Mouse (Mus musculus): ENCODE results near the gene Snu13.

Snu13 gene

DNA sequence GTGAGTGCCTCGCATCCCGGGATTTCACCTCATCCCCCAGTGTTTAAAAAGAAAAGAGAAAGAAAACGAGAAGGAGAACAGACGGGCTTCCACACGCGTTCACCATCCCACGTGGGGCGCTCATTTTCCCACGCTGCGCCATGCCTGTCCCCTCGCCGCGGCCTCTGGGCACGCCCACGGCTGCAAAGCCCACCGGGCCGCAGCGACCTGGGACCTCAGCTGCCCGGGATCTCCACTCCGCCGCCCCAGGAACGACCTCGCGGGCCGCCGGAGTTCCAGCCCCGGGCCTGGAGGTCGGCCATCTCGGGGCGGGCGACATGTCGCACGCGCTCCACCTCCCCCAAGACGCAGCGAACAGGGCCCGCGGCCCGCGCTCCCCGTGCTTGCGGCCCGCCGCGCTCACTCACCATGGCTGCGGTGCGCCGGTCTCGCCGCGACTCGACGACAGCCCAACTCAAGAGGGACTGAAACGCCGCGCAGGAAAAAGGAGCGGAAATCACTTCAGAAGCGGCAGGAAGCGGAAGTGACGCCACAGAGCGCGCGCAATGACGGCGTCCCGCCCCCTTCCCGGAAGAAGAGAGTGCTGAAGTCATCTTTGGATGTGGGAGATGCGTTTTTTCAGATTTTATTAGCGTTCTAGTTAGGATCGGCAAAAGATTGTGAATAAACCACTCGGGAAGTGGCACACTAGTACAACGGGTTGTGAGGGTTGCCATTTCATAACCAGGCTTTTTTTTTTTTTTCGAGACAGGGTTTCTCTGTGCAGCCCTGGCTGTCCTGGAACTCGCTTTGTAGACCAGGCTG is at the start of gene Snu13:
Gene Snu13, minus strand, starts transcription at position 519 of the 804 bp plus-strand sequence.
- peak; percentile 89 for DNase-seq (ENCODE audit: low spot score)

GRCm38 (mm10) chr15:82091061-82091460 is 43.7 kb upstream of the Snu13 start:
- no peak for DNase-seq (ENCODE audit: low spot score)

DNA sequence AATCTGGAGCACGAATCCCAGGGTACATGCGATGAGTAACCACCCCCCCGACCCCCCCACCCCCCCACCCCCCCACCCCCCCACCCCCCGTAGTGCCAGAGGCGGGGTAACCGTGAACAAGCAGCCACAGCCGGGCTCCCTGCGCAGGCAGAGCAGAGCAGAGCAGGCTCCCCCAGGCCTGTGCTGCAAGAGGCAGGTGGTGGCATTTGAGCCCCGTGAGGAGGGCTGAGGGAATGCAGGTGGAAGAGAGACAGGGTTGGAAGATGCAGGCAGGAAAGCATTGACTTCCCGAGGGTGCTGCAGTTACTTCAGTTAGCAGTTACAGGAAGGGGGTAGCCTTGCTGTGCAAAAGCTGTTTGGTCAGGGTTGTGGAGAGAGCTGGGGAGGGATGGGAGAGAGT is 39.9 kb upstream of the Snu13 start:
- no peak for DNase-seq (ENCODE audit: low spot score)

- no peak for DNase-seq (ENCODE audit: low spot score)
Observed at GRCm38 (mm10) chr15:82086131-82086530, 38.7 kb upstream of the Snu13 start.

- no peak for DNase-seq (ENCODE audit: low spot score)
Observed at GRCm38 (mm10) chr15:82085606-82086005, 38.2 kb upstream of the Snu13 start.

DNA sequence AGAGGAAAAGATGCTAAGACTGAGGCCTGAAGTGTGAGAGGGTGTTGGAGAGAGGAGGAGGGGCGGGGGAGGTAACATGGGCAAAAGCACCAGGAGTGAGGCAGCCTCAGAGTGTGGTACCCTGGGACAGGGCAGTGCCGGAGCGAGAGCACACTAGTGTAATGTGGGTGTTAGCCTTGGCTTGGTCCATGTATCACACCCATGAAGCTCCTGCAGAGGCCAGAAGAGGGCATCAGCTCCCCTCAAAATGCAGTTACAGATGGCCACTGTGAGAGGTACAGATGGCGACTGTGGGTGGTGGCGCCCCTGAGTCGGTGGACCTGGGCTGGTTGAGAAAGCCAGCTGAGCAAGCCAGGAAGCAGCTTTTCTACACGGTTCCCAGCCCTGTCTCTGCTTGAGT is 33.8 kb upstream of the Snu13 start:
- DNase-seq (ENCODE audit: low spot score): peak; percentile 20

GRCm38 (mm10) chr15:82079883-82080282 is 32.5 kb upstream of the Snu13 start:
- DNase-seq (ENCODE audit: low spot score): no peak

- no peak for DNase-seq (ENCODE audit: low spot score)
Observed at GRCm38 (mm10) chr15:82073490-82073889, 26.1 kb upstream of the Snu13 start.

- no peak for DNase-seq (ENCODE audit: low spot score)
Observed at GRCm38 (mm10) chr15:82071816-82072469, 24.5 kb upstream of the Snu13 start.

GRCm38 (mm10) chr15:82069898-82070297 is 22.5 kb upstream of the Snu13 start, which contains the start of gene Mei1:
TSS of gene Mei1 (plus strand) at chr15:82069996.
- DNase-seq (ENCODE audit: low spot score): no peak

GRCm38 (mm10) chr15:82065511-82065910 is 18.1 kb upstream of the Snu13 start:
- peak; percentile 45 for DNase-seq (ENCODE audit: low spot score)

- no peak for DNase-seq (ENCODE audit: low spot score)
Observed at GRCm38 (mm10) chr15:82063909-82064308, 16.5 kb upstream of the Snu13 start.

- no peak for DNase-seq (ENCODE audit: low spot score)
Observed at GRCm38 (mm10) chr15:82058719-82059201, 11.4 kb upstream of the Snu13 start, which contains the start of gene 4930407I10Rik. TSS of gene 4930407I10Rik (plus strand) at chr15:82059151.

GRCm38 (mm10) chr15:82052544-82052943 is 5.1 kb upstream of the Snu13 start:
- no peak for DNase-seq (ENCODE audit: low spot score)

DNA sequence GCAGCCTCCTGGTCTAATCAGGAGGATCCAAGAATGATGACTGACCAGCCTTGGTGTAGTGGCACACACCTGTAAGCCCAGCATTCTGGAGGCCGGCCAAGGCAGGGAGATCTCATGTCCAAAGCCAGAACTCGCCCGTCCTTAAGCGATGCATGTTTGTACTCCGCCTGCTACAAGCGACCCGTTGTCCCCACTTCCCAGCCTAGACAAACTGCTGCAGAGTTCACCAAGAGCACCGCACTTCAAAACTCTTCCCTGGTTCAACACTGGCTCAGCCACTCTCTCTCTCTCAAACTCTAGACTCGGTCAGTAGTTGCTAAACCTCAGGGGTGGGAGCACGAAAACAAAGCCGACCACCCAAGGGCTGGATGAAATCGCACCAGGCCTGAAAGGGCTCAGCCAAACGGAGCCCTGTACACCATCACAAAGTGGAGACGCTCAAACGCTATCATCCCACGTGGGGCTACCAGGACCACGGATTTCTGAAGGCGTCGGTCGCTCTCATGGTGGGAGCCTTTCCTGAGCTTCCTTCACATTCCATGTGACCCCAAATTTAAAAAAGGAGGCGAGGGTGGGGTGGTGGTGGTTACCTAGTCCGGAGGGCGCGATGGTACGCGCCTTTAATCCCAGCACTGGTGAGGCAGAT is 1.0 kb downstream of the Snu13 start:
- peak; percentile 10 for DNase-seq (ENCODE audit: low spot score)

GRCm38 (mm10) chr15:82044166-82044784 is 3.1 kb downstream of the Snu13 start:
- DNase-seq (ENCODE audit: low spot score): no peak

DNA sequence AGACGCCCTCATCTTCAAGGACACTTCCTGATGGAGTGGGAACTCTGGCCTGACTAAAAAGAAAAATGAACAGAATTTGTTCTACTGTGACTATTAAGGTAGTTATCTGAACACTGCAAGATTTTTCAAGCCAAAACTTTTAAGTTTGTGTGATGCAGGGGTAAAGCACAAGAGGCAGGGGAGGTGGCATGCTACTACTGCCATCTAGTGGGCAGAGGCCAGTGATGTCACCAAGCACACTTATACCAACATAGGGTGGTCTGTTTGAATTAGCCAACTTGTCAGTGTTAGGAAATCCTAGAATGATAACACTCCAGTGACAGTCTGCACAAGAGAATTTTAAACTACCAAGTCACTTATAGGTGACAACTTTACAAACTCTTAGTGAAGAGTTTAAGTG is 6.7 kb downstream of the Snu13 start:
- DNase-seq (ENCODE audit: low spot score): peak; percentile 19

DNA sequence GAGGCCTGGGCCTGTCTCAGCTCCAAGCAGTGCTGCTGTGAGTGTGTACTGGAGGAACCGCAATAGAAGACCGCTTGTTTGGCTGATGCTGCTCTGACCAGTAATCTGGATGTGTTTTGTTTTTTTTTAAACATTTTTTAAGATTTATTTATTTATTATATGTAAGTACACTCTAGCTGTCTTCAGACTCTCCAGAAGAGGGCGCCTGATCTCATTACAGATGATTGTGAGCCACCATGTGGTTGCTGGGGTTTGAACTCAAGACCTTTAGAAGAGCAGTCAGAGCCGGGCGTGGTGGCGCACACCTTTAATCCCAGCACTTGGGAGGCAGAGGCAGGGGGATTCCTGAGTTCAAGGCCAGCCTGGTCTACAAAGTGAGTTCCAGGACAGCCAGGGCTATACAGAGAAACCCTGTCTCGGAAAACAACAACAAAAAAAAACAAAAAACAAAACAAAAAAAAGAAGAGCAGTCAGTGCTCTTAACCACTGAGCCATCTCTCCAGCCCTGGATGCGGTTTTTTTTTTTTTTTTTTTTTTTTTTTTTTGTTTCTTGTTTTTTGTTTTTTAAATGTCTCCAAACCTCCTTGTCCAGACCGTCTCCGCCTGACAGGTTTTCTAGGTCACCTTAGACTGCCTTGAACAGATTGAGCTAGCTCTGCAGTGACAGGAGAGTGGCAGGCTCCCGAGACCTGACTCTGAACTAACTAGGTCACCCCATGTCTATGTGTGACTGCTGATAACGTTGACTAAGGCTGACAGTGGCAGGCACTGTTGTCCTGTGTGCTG is 11.3 kb downstream of the Snu13 start:
- DNase-seq (ENCODE audit: low spot score): no peak

GRCm38 (mm10) chr15:82033762-82034161 is 13.6 kb downstream of the Snu13 start, which contains the start of gene Desi1:
TSS of gene Desi1 (minus strand) at chr15:82033862.
- DNase-seq (ENCODE audit: low spot score): no peak

- no peak for DNase-seq (ENCODE audit: low spot score)
Observed at GRCm38 (mm10) chr15:82032386-82032785, 15.0 kb downstream of the Snu13 start.

GRCm38 (mm10) chr15:82027726-82028125 is 19.7 kb downstream of the Snu13 start:
- DNase-seq (ENCODE audit: low spot score): no peak

Data from ovary, postnatal 36 days (tissue).